Mouse (Mus musculus): ENCODE data around the gene Prmt2. TPM values are rescaled to one million over a fixed set of nuclear protein-coding genes. Genes with fewer than 3 reads are reported as not detected.

The Prmt2 gene
- total and polyA plus RNA-seq, 2 experiments from 2014 or later: 27.7 to 31.7 TPM

DNA sequence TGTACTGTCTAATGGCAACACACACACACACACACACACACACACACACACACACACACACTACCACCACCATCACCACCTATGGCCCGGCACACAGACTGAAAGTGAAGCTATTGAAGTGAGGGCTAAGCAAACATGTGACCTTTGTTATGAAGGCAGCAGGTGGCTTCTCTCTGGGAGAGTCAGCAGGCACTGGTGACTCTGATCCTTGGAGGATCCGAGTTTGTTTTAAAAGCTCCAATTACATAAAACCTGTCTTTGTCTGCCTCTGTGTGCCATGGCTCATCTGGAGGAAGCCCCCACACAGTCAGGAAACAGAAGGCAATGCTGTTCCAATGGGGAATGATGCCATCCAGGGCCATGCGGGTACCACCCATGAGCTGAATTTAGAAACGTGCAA lies 8.9 kb upstream of the Prmt2 start:
- Histone ChIP-seq H3K9ac (replicated peaks; ENCODE audit: low read depth, low read length) (no peak overlapping the region), H3K4me3 (ENCODE audit: low read depth, low read length) (no peak overlapping the region), H3K4me1 (ENCODE audit: control insufficient read depth, insufficient read depth) (no peaks in the 10 kb centered on the region), H3K4me2 (ENCODE audit: low read depth, low read length) (no peak overlapping the region), H3K9me3 (replicated peaks; ENCODE audit: control insufficient read depth, low read length) (no peaks in the 10 kb centered on the region), H3K27ac (ENCODE audit: low read depth) (no peak overlapping the region), H3K27me3 (ENCODE audit: control insufficient read depth, insufficient read depth, low read length) (no peaks in the 10 kb centered on the region), H3K36me3 (replicated peaks; ENCODE audit: control insufficient read depth, insufficient read depth, low read length) (no peaks in the 10 kb centered on the region)
- 60% methylated on average over 4 of the region's 4 CpGs for WGBS
- no peak for DNase-seq (ENCODE audit: low spot score)
- TF ChIP-seq CTCF (IDR thresholded peaks at IDR 0.05; ENCODE audit: low read depth): no peak
- no peak for TF ChIP-seq EP300 (IDR thresholded peaks at IDR 0.05; ENCODE audit: low read depth)
- ATAC-seq (ENCODE audit: insufficient read depth, low read depth): no peak

DNA sequence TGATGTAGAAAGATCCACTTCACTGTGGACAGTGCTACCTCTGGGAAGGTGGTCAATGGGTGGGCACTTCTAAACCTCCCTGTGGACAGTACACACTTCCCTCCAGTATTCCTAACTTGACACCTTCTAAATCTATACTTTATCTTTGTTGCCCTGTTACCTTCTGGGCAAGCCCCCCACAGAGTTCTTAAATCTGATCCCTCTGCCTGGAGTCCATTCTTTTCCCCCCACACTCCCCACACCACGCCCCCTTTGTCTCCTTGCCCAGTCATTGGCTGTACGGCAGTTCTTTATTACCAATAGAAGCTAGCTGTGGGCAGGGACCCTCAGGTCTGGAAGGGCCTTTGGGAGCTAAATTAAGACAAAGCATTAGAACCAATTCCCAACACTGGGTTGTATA lies 7.4 kb upstream of the Prmt2 start:
- H3K4me2 ChIP-seq (ENCODE audit: low read depth, low read length): no peak overlapping the region
- WGBS: 72% methylated on average over 2 of the region's 2 CpGs
- no peak for DNase-seq (ENCODE audit: low spot score)
- no peaks in the 10 kb centered on the region for H3K36me3 ChIP-seq (replicated peaks; ENCODE audit: control insufficient read depth, insufficient read depth, low read length)
- H3K4me3 ChIP-seq (ENCODE audit: low read depth, low read length): no peak overlapping the region
- no peaks in the 10 kb centered on the region for H3K4me1 ChIP-seq (ENCODE audit: control insufficient read depth, insufficient read depth)
- H3K27ac ChIP-seq (ENCODE audit: low read depth): no peak overlapping the region
- no peaks in the 10 kb centered on the region for H3K27me3 ChIP-seq (ENCODE audit: control insufficient read depth, insufficient read depth, low read length)
- H3K9ac ChIP-seq (replicated peaks; ENCODE audit: low read depth, low read length): no peak overlapping the region
- TF ChIP-seq CTCF (IDR thresholded peaks at IDR 0.05; ENCODE audit: low read depth) (no peak), EP300 (IDR thresholded peaks at IDR 0.05; ENCODE audit: low read depth) (no peak)
- no peak for ATAC-seq (ENCODE audit: insufficient read depth, low read depth)
- H3K9me3 ChIP-seq (replicated peaks; ENCODE audit: control insufficient read depth, low read length): no peaks in the 10 kb centered on the region

DNA sequence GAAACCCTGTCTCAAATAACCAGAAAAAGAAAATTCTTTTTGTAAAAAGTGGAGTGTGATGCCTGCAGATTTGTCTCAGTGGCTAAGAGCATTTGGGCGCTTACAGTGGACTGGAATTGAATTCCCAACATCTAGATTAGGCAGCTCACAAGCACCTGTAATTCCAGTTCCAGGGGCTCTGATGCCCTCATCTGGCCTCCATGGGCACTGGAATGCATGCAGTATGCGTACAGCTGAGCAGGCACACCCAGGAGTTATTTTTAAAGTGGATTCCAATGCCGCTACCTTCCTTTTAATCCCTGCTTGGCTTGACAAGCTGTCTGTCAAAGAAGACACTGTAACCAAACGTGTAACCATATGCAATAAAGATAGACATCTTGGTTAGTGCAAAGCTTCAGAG lies 1.7 kb upstream of the Prmt2 start:
- Histone ChIP-seq H3K9me3 (replicated peaks; ENCODE audit: control insufficient read depth, low read length) (no peaks in the 10 kb centered on the region), H3K27me3 (ENCODE audit: control insufficient read depth, insufficient read depth, low read length) (no peaks in the 10 kb centered on the region), H3K9ac (replicated peaks; ENCODE audit: low read depth, low read length) (no peak overlapping the region), H3K4me2 (ENCODE audit: low read depth, low read length) (no peak overlapping the region), H3K4me1 (ENCODE audit: control insufficient read depth, insufficient read depth) (peaks cover 13% of the 10 kb centered on the region; the same call in 1 of the 2 replicates), H3K27ac (ENCODE audit: low read depth) (0 out of 2 replicates have a peak overlapping the region, but pooled peaks have one; percentile 6), H3K36me3 (replicated peaks; ENCODE audit: control insufficient read depth, insufficient read depth, low read length) (no peaks in the 10 kb centered on the region), H3K4me3 (ENCODE audit: low read depth, low read length) (no peak overlapping the region)
- ATAC-seq (ENCODE audit: insufficient read depth, low read depth): no peak
- 37% methylated on average over 4 of the region's 4 CpGs for WGBS
- no peak for TF ChIP-seq EP300 (IDR thresholded peaks at IDR 0.05; ENCODE audit: low read depth)
- TF ChIP-seq CTCF (IDR thresholded peaks at IDR 0.05; ENCODE audit: low read depth): peak; percentile 18; the same call in 1 of the 2 replicates
- no peak for DNase-seq (ENCODE audit: low spot score)

DNA sequence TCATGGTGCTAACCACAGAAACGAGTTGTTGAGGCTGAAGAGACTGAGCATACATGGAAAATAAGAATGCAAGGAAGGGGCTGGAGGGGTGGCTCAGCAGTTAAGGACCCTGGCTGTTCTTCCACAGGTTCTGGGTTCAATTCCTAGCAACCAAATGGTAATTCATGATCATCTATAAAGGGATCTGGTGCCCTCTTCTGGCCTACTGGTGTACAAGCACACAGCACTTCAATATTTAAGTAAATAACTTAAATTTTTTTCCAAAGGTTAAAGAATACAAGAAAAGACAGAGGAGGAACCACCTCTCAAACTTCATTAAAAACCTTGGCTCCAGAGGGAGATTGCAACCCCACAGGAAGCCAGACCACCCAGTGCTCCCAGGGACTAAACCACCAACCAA lies 8.0 kb downstream of the Prmt2 start:
- TF ChIP-seq CTCF (IDR thresholded peaks at IDR 0.05; ENCODE audit: low read depth): peak; percentile 21; the same call in 1 of the 2 replicates
- TF ChIP-seq EP300 (IDR thresholded peaks at IDR 0.05; ENCODE audit: low read depth): no peak
- Histone ChIP-seq H3K9me3 (replicated peaks; ENCODE audit: control insufficient read depth, low read length) (no peaks in the 10 kb centered on the region), H3K27me3 (ENCODE audit: control insufficient read depth, insufficient read depth, low read length) (no peaks in the 10 kb centered on the region), H3K27ac (ENCODE audit: low read depth) (no peak overlapping the region), H3K4me3 (ENCODE audit: low read depth, low read length) (no peak overlapping the region), H3K4me1 (ENCODE audit: control insufficient read depth, insufficient read depth) (no peaks in the 10 kb centered on the region), H3K4me2 (ENCODE audit: low read depth, low read length) (no peak overlapping the region), H3K36me3 (replicated peaks; ENCODE audit: control insufficient read depth, insufficient read depth, low read length) (peaks cover 15% of the 10 kb centered on the region), H3K9ac (replicated peaks; ENCODE audit: low read depth, low read length) (no peak overlapping the region)
- DNase-seq (ENCODE audit: low spot score) (no peak), ATAC-seq (ENCODE audit: insufficient read depth, low read depth) (no peak)
- WGBS: 67% methylated on average over 1 of the region's 1 CpGs

DNA sequence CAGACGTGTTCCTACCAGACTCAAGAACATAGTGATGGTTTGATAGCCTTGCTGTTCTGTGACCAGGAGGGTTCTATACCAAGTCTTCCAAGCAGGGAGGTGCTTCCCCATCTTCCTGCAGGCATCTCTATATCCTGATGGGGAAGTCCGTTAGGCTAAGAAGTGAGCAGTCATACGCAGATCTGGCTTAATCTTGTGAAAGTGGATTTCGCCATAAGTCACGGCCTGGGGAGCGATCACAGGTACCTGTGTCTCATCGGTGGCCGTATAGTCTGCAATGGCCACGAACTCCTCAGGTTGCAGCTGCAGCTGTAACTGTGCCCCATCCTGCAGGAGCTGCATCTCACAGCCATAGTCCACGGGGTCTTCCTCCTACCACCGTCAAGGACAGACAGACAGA lies 11.7 kb downstream of the Prmt2 start:
- Histone ChIP-seq H3K4me2 (ENCODE audit: low read depth, low read length) (no peak overlapping the region), H3K4me1 (ENCODE audit: control insufficient read depth, insufficient read depth) (no peaks in the 10 kb centered on the region), H3K27me3 (ENCODE audit: control insufficient read depth, insufficient read depth, low read length) (no peaks in the 10 kb centered on the region), H3K27ac (ENCODE audit: low read depth) (no peak overlapping the region), H3K36me3 (replicated peaks; ENCODE audit: control insufficient read depth, insufficient read depth, low read length) (peaks cover 49% of the 10 kb centered on the region), H3K9ac (replicated peaks; ENCODE audit: low read depth, low read length) (no peak overlapping the region), H3K4me3 (ENCODE audit: low read depth, low read length) (no peak overlapping the region), H3K9me3 (replicated peaks; ENCODE audit: control insufficient read depth, low read length) (no peaks in the 10 kb centered on the region)
- TF ChIP-seq CTCF (IDR thresholded peaks at IDR 0.05; ENCODE audit: low read depth) (no peak), EP300 (IDR thresholded peaks at IDR 0.05; ENCODE audit: low read depth) (no peak)
- DNase-seq (ENCODE audit: low spot score) (no peak), ATAC-seq (ENCODE audit: insufficient read depth, low read depth) (no peak)
- WGBS: 93% methylated on average over 11 of the region's 11 CpGs

DNA sequence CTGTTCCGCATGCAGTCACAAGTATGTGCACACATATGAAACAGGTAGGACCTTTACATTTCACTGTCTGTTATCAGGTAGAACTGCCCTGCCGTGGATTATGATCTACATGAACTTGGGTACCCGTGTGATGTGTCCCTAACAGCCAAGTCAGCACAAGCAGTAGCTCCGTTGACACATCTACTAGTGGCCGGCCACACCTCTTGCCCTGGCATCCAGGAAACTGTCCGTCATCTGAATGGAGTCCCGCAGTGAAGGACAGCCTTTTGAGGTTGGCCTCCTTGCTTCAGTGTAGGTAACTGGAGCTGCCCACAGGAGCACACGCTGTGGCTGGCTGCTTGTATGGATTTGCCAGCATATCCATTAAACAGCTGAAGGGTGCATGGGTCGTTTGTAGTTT lies 19.4 kb downstream of the Prmt2 start:
- H3K4me1 ChIP-seq (ENCODE audit: control insufficient read depth, insufficient read depth): no peaks in the 10 kb centered on the region
- TF ChIP-seq EP300 (IDR thresholded peaks at IDR 0.05; ENCODE audit: low read depth) (no peak), CTCF (IDR thresholded peaks at IDR 0.05; ENCODE audit: low read depth) (no peak)
- H3K9me3 ChIP-seq (replicated peaks; ENCODE audit: control insufficient read depth, low read length): peaks cover 16% of the 10 kb centered on the region; the same call in 1 of the 2 replicates
- ATAC-seq (ENCODE audit: insufficient read depth, low read depth): no peak
- H3K4me3 ChIP-seq (ENCODE audit: low read depth, low read length): no peak overlapping the region
- no peaks in the 10 kb centered on the region for H3K27me3 ChIP-seq (ENCODE audit: control insufficient read depth, insufficient read depth, low read length)
- no peak overlapping the region for H3K4me2 ChIP-seq (ENCODE audit: low read depth, low read length)
- no peak for DNase-seq (ENCODE audit: low spot score)
- no peak overlapping the region for H3K9ac ChIP-seq (replicated peaks; ENCODE audit: low read depth, low read length)
- 76% methylated on average over 9 of the region's 9 CpGs for WGBS
- peaks cover 71% of the 10 kb centered on the region for H3K36me3 ChIP-seq (replicated peaks; ENCODE audit: control insufficient read depth, insufficient read depth, low read length)
- no peak overlapping the region for H3K27ac ChIP-seq (ENCODE audit: low read depth)

All from heart, postnatal 0 days (tissue).